Mouse (Mus musculus) heart, postnatal 14 days (tissue): Measurements from ENCODE around the gene Fn1. TPM values are rescaled to one million over a fixed set of nuclear protein-coding genes. Genes with fewer than 3 reads are reported as not detected.
A peak's percentile ranks its signal among the peaks of the same experiment; 100 is the strongest.

Experiments used
- DNase-seq, 2 experiments: peaks; one replicate each; pipeline ENCODE4 v3.0.0; 2021 to 2022
- intact Hi-C: fragments of 180-260 bp; cut with DNase I; formaldehyde crosslinking; loops from one replicate; pipeline ENCODE4 v1.15.1; 2025
- total RNA-seq, 2 experiments: library from RNA; stranded (reverse); gene quantifications; 2 replicates each; pipeline ENCODE4 v1.2.3; 2021

The Fn1 gene
- total RNA-seq, 2 experiments from 2014 or later: 225 to 254 TPM

GRCm38 (mm10) chr1:71550626-71551195, 102.3 kb downstream of the Fn1 start:
- DNase-seq: no peak
- intact Hi-C loops: no loop called here

- peak; percentile 23 to 43 for DNase-seq
- intact Hi-C loops: no loop called here
Observed at GRCm38 (mm10) chr1:71540437-71540836, 112.6 kb downstream of the Fn1 start.

DNA sequence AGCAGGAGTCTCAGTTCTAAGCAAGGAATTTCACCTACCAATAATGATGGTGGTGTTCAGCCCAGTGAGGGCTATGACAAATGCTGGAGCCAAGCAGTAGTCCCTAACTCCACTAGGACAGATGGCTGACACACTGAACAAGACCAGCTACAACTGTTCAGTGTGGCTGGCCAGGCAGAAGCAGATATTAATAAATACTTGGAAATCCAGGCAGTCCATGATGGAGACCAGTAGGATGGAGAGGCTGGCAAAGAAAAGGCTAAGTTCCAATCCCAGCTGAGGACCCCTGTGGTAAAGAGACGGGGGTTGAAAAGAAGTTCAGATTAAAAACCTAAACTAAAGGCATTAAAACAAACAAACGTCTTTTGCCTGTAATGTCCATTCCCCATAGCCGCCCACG, 113.4 kb downstream of the Fn1 start:
- no peak for DNase-seq
- intact Hi-C loops: no loop called here

Other genes starting within 250 kb of the Fn1 start
- gene Abca12, start 238.3 kb downstream of the Fn1 start, total RNA-seq: 1 to 10 TPM; 2.4 to 2.9 TPM
- gene Atic, start 96.0 kb downstream of the Fn1 start, total RNA-seq: 10 to 100 TPM; 18.2 to 21.6 TPM